In genomic region chr11:105934303-105934711, GRCm38 (mm10) we compare ENCODE assay signal across 13 mouse cellular contexts. TPM values are rescaled to one million over a fixed set of nuclear protein-coding genes. Genes with fewer than 3 reads are reported as not detected.
DNase-seq lines count a peak whose midpoint lies in the region; ATAC-seq lines count a peak whose summit lies in the region.
"Had no signal": no experiment of that assay in that cellular context is flagged by ENCODE, and none has a peak within 500 bp of the region (broad histone marks: within the 10 kb centered on the region; RNA-seq: fewer than 3 reads in every experiment).

No protein-coding gene starts in this region.

- H3K9ac ChIP-seq in hindbrain, embryonic 11.5 days (ENCODE audit: low read depth, low read length), result no peak overlapping the region
- H3K9ac ChIP-seq in hindbrain, embryonic 12.5 days, result no peak overlapping the region
- H3K9ac ChIP-seq: embryonic facial prominence, embryonic 15.5 days; neural tube, embryonic 13.5 days had no signal

- H3K36me3 ChIP-seq in hindbrain, embryonic 11.5 days (ENCODE audit: control insufficient read depth, insufficient read depth, low read length), result no peaks in the 10 kb centered on the region
- no peaks in the 10 kb centered on the region for H3K36me3 ChIP-seq in hindbrain, embryonic 12.5 days
- H3K36me3 ChIP-seq: embryonic facial prominence, embryonic 15.5 days; G1E had no signal

- no peak overlapping the region for H3K4me2 ChIP-seq in hindbrain, embryonic 11.5 days (replicated peaks; ENCODE audit: low read depth, low read length)
- H3K4me2 ChIP-seq in hindbrain, embryonic 12.5 days (replicated peaks), result no peak overlapping the region
- H3K4me2 ChIP-seq: embryonic facial prominence, embryonic 15.5 days; neural tube, embryonic 13.5 days had no signal

- no peaks in the 10 kb centered on the region for H3K27me3 ChIP-seq in hindbrain, embryonic 11.5 days (ENCODE audit: control insufficient read depth, insufficient read depth, low read length)
- H3K27me3 ChIP-seq in hindbrain, embryonic 12.5 days, result no peaks in the 10 kb centered on the region
- H3K27me3 ChIP-seq: embryonic facial prominence, embryonic 15.5 days; neural tube, embryonic 13.5 days had no signal

- H3K4me3 ChIP-seq in hindbrain, embryonic 11.5 days (ENCODE audit: low read depth, low read length), result no peak overlapping the region
- no peak overlapping the region for H3K4me3 ChIP-seq in hindbrain, embryonic 12.5 days
- H3K4me3 ChIP-seq: embryonic facial prominence, embryonic 15.5 days; neural tube, embryonic 13.5 days had no signal

- no peak for ATAC-seq in hindbrain, embryonic 11.5 days (ENCODE audit: low FRiP score)
- ATAC-seq in hindbrain, embryonic 12.5 days (ENCODE audit: low FRiP score), result no peak
- ATAC-seq in inflammation-experienced regulatory T-cells, adult 6 months, result no peak

- H3K4me1 ChIP-seq in hindbrain, embryonic 11.5 days (replicated peaks; ENCODE audit: control insufficient read depth, insufficient read depth, low read length), result peaks cover 4% of the 10 kb centered on the region; the same call in 1 of the 2 replicates
- H3K4me1 ChIP-seq in hindbrain, embryonic 12.5 days, result peaks cover 10% of the 10 kb centered on the region
- H3K4me1 ChIP-seq: neural tube, embryonic 13.5 days had no signal

- H3K27ac ChIP-seq in hindbrain, embryonic 11.5 days (ENCODE audit: low read depth, low read length), result peak overlapping the region; percentile 48; the same call in 1 of the 2 replicates
- no peak overlapping the region for H3K27ac ChIP-seq in hindbrain, embryonic 12.5 days
- H3K27ac ChIP-seq: embryonic facial prominence, embryonic 15.5 days; macrophage; neural tube, embryonic 13.5 days had no signal

- no peaks in the 10 kb centered on the region for H3K9me3 ChIP-seq in hindbrain, embryonic 11.5 days (ENCODE audit: control insufficient read depth, low read length)
- no peaks in the 10 kb centered on the region for H3K9me3 ChIP-seq in hindbrain, embryonic 12.5 days (replicated peaks)
- H3K9me3 ChIP-seq: embryonic facial prominence, embryonic 15.5 days; G1E; neural tube, embryonic 13.5 days had no signal

- no peak for DNase-seq in hindbrain, embryonic 11.5 days (ENCODE audit: low spot score)
- peak; percentile 54 for DNase-seq in urinary bladder, postnatal 14 days (ENCODE audit: low spot score)
- DNase-seq in urinary bladder, postnatal 10 days (ENCODE audit: low spot score), result no peak
- peak; percentile 37 for DNase-seq in gastrocnemius, postnatal 14 days
- no peak for DNase-seq in layer of hippocampus, adult 18-20 months (ENCODE audit: low spot score in 2 of 2)
- DNase-seq: cerebellum, adult 11-12 months; kidney, postnatal 4 days had no signal

- 71% methylated on average over 5 of the region's 5 CpGs for WGBS in hindbrain, embryonic 11.5 days
- 72% methylated on average over 5 of the region's 5 CpGs for WGBS in hindbrain, embryonic 12.5 days

- intact Hi-C loops in gastrocnemius, postnatal 14 days (cut with DNase I; ENCODE audit: low total_unique reads), result no loop called here

RNA-seq across cellular contexts. Expression of gene Cyb561, which starts 18.8 kb away (rescaled TPM):
- 17.6 and 20.9 TPM in 2 replicates for polyA plus RNA-seq in hindbrain, embryonic 11.5 days (2014; fragmentation: Nextera tagmentation; extraction: Ambion mirVana)
- 25.6 and 27.0 TPM in 2 replicates for polyA plus RNA-seq in hindbrain, embryonic 12.5 days (2016; fragmentation: Nextera tagmentation; extraction: Ambion mirVana)
- total RNA-seq in gastrocnemius, postnatal 14 days (2021), result 1 to 10 TPM; 6.4 to 8.2 TPM
- 10 to 100 TPM; 48.7 to 64.4 TPM for total RNA-seq in layer of hippocampus, adult 18-20 months (2021)
- polyA plus RNA-seq in inflammation-experienced regulatory T-cells, adult 6 months (2017; shearing (Covaris generic)), result 1 to 10 TPM in 2 of 3 experiments, under 1 TPM in 1; 0.34 to 1.8 (median 1.3) TPM
- polyA plus RNA-seq: G1E, macrophage had no signal

RNA-seq across cellular contexts. Expression of gene Ace, which starts 33.4 kb away (rescaled TPM):
- polyA plus RNA-seq in hindbrain, embryonic 11.5 days (2014; fragmentation: Nextera tagmentation; extraction: Ambion mirVana), result 0.46 and 0.53 TPM in 2 replicates
- 1.3 and 1.6 TPM in 2 replicates for polyA plus RNA-seq in hindbrain, embryonic 12.5 days (2016; fragmentation: Nextera tagmentation; extraction: Ambion mirVana)
- 10 to 100 TPM; 46.2 to 48.3 TPM for total RNA-seq in gastrocnemius, postnatal 14 days (2021)
- 1 to 10 TPM; 6.0 to 9.2 TPM for total RNA-seq in layer of hippocampus, adult 18-20 months (2021)
- not detected for polyA plus RNA-seq in inflammation-experienced regulatory T-cells, adult 6 months (2017; shearing (Covaris generic))
- total RNA-seq: G1E had no signal
- polyA plus RNA-seq: G1E had no signal

Comparison
In these comparisons a context has a peak if more than half of its experiments do, and no peak if none do; other contexts are left out.
1. DNase-seq: peak in urinary bladder, postnatal 14 days (single experiment) and gastrocnemius, postnatal 14 days (single experiment); none in hindbrain, embryonic 11.5 days (single experiment), urinary bladder, postnatal 10 days (single experiment) and layer of hippocampus, adult 18-20 months (0 of 2).